Mouse (Mus musculus): ENCODE results near the gene Rcl1. TPM values are rescaled to one million over a fixed set of nuclear protein-coding genes. Genes with fewer than 3 reads are reported as not detected.

The Rcl1 gene
- polyA plus RNA-seq, 2 experiments, result 31.4 to 52.1 TPM

- DNase-seq (ENCODE audit: low read depth in 3 of 3, low spot score in 3 of 3) (no peak), ATAC-seq (ENCODE audit: insufficient read depth) (no peak)
- 67% methylated on average over 2 of the region's 2 CpGs for WGBS (ENCODE audit: insufficient replicate concordance)
- peak; percentile 27; the same call in 1 of the 2 replicates for TF ChIP-seq CTCF (IDR thresholded peaks at IDR 0.05; ENCODE audit: low read depth)
- no peak for TF ChIP-seq EP300 (IDR thresholded peaks at IDR 0.05; ENCODE audit: low read depth)
- Histone ChIP-seq H3K27ac (no peak overlapping the region), H3K27me3 (ENCODE audit: control insufficient read depth, insufficient read depth, low read length) (no peaks in the 10 kb centered on the region), H3K4me2 (ENCODE audit: low read depth) (no peak overlapping the region), H3K9me3 (ENCODE audit: control insufficient read depth, low read length) (no peaks in the 10 kb centered on the region), H3K4me1 (replicated peaks; ENCODE audit: control insufficient read depth in 2 of 2, insufficient read depth in 2 of 2, low read length in 1 of 2) (peaks cover 7 to 11% of the 10 kb centered on the region in 2 experiments), H3K9ac (replicated peaks) (no peak overlapping the region), H3K36me3 (replicated peaks; ENCODE audit: control insufficient read depth, insufficient read depth, low read depth) (no peaks in the 10 kb centered on the region), H3K4me3 (ENCODE audit: insufficient read depth in 1 of 2, low read depth in 2 of 2, low read length in 2 of 2) (no peak overlapping the region)
Observed at GRCm38 (mm10) chr19:29059688-29060087, 41.5 kb upstream of the Rcl1 start.

GRCm38 (mm10) chr19:29060299-29060698 lies 40.9 kb upstream of the Rcl1 start:
- H3K27me3 ChIP-seq (ENCODE audit: control insufficient read depth, insufficient read depth, low read length), result no peaks in the 10 kb centered on the region
- DNase-seq (ENCODE audit: low read depth in 3 of 3, low spot score in 3 of 3) (no peak), ATAC-seq (ENCODE audit: insufficient read depth) (no peak)
- WGBS (ENCODE audit: insufficient replicate concordance), result 82% methylated on average over 6 of the region's 6 CpGs
- TF ChIP-seq EP300 (IDR thresholded peaks at IDR 0.05; ENCODE audit: low read depth), result no peak
- TF ChIP-seq CTCF (IDR thresholded peaks at IDR 0.05; ENCODE audit: low read depth), result no peak
- H3K4me1 ChIP-seq (replicated peaks; ENCODE audit: control insufficient read depth in 2 of 2, insufficient read depth in 2 of 2, low read length in 1 of 2), result peaks cover 12 to 16% of the 10 kb centered on the region in 2 experiments
- no peaks in the 10 kb centered on the region for H3K36me3 ChIP-seq (replicated peaks; ENCODE audit: control insufficient read depth, insufficient read depth, low read depth)
- no peak overlapping the region for H3K4me2 ChIP-seq (ENCODE audit: low read depth)
- H3K27ac ChIP-seq, result no peak overlapping the region
- no peak overlapping the region for H3K4me3 ChIP-seq (ENCODE audit: insufficient read depth in 1 of 2, low read depth in 2 of 2, low read length in 2 of 2)
- H3K9ac ChIP-seq (replicated peaks), result no peak overlapping the region
- no peaks in the 10 kb centered on the region for H3K9me3 ChIP-seq (ENCODE audit: control insufficient read depth, low read length)

- no peaks in the 10 kb centered on the region for H3K9me3 ChIP-seq (ENCODE audit: control insufficient read depth, low read length)
- DNase-seq (ENCODE audit: low read depth in 3 of 3, low spot score in 3 of 3), result no peak
- TF ChIP-seq EP300 (IDR thresholded peaks at IDR 0.05; ENCODE audit: low read depth) (no peak), CTCF (IDR thresholded peaks at IDR 0.05; ENCODE audit: low read depth) (no peak)
- WGBS (ENCODE audit: insufficient replicate concordance), result 74% methylated on average over 5 of the region's 5 CpGs
- H3K27ac ChIP-seq, result peak overlapping the region; percentile 96
- no peak overlapping the region for H3K4me3 ChIP-seq (ENCODE audit: insufficient read depth in 1 of 2, low read depth in 2 of 2, low read length in 2 of 2)
- H3K36me3 ChIP-seq (replicated peaks; ENCODE audit: control insufficient read depth, insufficient read depth, low read depth), result no peaks in the 10 kb centered on the region
- no peak for ATAC-seq (ENCODE audit: insufficient read depth)
- H3K9ac ChIP-seq (replicated peaks), result no peak overlapping the region
- H3K4me2 ChIP-seq (ENCODE audit: low read depth), result peak overlapping the region; percentile 78; the same call in 1 of the 2 replicates
- peaks cover 28 to 33% of the 10 kb centered on the region in 2 experiments for H3K4me1 ChIP-seq (replicated peaks; ENCODE audit: control insufficient read depth in 2 of 2, insufficient read depth in 2 of 2, low read length in 1 of 2)
- H3K27me3 ChIP-seq (ENCODE audit: control insufficient read depth, insufficient read depth, low read length), result no peaks in the 10 kb centered on the region
Observed at GRCm38 (mm10) chr19:29063009-29063408, 38.2 kb upstream of the Rcl1 start.

- Histone ChIP-seq H3K27me3 (ENCODE audit: control insufficient read depth, insufficient read depth, low read length) (no peaks in the 10 kb centered on the region), H3K9ac (replicated peaks) (peak overlapping the region; percentile 85), H3K4me1 (replicated peaks; ENCODE audit: control insufficient read depth in 2 of 2, insufficient read depth in 2 of 2, low read length in 1 of 2) (peaks cover 28 to 36% of the 10 kb centered on the region in 2 experiments), H3K27ac (peak overlapping the region; percentile 96), H3K9me3 (ENCODE audit: control insufficient read depth, low read length) (no peaks in the 10 kb centered on the region), H3K4me3 (ENCODE audit: insufficient read depth in 1 of 2, low read depth in 2 of 2, low read length in 2 of 2) (peak overlapping the region; percentile 51 to 53), H3K4me2 (ENCODE audit: low read depth) (peak overlapping the region; percentile 78), H3K36me3 (replicated peaks; ENCODE audit: control insufficient read depth, insufficient read depth, low read depth) (no peaks in the 10 kb centered on the region)
- peak; percentile 50; the same call in 1 of the 2 replicates for TF ChIP-seq EP300 (IDR thresholded peaks at IDR 0.05; ENCODE audit: low read depth)
- peak; percentile 99 for TF ChIP-seq CTCF (IDR thresholded peaks at IDR 0.05; ENCODE audit: low read depth)
- 7% methylated on average over 18 of the region's 18 CpGs for WGBS (ENCODE audit: insufficient replicate concordance)
- ATAC-seq (ENCODE audit: insufficient read depth), result peak; percentile 49
- DNase-seq (ENCODE audit: low read depth in 3 of 3, low spot score in 3 of 3), result peak; percentile 86 to 92 (median 88)
Observed at GRCm38 (mm10) chr19:29063577-29064363, 37.4 kb upstream of the Rcl1 start.

- Histone ChIP-seq H3K9me3 (ENCODE audit: control insufficient read depth, low read length) (no peaks in the 10 kb centered on the region), H3K27ac (peak overlapping the region; percentile 96), H3K27me3 (ENCODE audit: control insufficient read depth, insufficient read depth, low read length) (no peaks in the 10 kb centered on the region), H3K4me2 (ENCODE audit: low read depth) (peak overlapping the region; percentile 78), H3K9ac (replicated peaks) (peak overlapping the region; percentile 85), H3K4me1 (replicated peaks; ENCODE audit: control insufficient read depth in 2 of 2, insufficient read depth in 2 of 2, low read length in 1 of 2) (peaks cover 35 to 43% of the 10 kb centered on the region in 2 experiments), H3K4me3 (ENCODE audit: insufficient read depth in 1 of 2, low read depth in 2 of 2, low read length in 2 of 2) (peak overlapping the region; percentile 51 to 53), H3K36me3 (replicated peaks; ENCODE audit: control insufficient read depth, insufficient read depth, low read depth) (no peaks in the 10 kb centered on the region; the same call in 1 of the 2 replicates)
- ATAC-seq (ENCODE audit: insufficient read depth) (peak; percentile 91), DNase-seq (ENCODE audit: low read depth in 3 of 3, low spot score in 3 of 3) (peak; percentile 92 to 93 (median 93))
- TF ChIP-seq CTCF (IDR thresholded peaks at IDR 0.05; ENCODE audit: low read depth) (0 out of 2 replicates have a peak, but pooled peaks have one; percentile 4), EP300 (IDR thresholded peaks at IDR 0.05; ENCODE audit: low read depth) (peak; percentile 99)
- WGBS (ENCODE audit: insufficient replicate concordance), result 5% methylated on average over 9 of the region's 9 CpGs
Observed at GRCm38 (mm10) chr19:29064451-29065102, 36.6 kb upstream of the Rcl1 start.

Data from liver, embryonic 14.5 days (tissue).